ENCODE assay signal across 8 mouse cellular contexts in the genomic region with DNA sequence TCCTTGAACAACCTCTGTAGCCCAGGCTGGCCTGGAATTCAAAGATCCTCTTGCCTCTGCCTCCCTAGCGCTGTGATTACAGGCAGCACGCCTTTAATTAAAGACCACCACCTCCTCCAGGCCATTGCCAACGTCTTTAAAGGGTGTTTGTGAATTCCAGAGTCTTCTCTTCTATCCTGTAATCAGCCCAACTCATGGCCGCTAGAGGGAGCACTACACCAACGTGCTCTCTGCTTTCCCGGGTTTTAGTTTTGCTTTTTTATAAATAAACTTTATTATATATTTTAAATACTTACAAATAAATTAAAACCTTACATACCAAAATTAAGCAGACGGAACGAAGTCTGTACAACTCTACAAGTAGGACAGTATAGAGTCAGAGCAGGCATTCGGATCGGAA. TPM values are rescaled to one million over a fixed set of nuclear protein-coding genes. Genes with fewer than 3 reads are reported as not detected.
DNase-seq lines count a peak whose midpoint lies in the region; ATAC-seq lines count a peak whose summit lies in the region.

No protein-coding gene starts in this region.

- peak overlapping the region; percentile 35; the same call in 1 of the 2 replicates for H3K4me2 ChIP-seq in intestine, embryonic 15.5 days (replicated peaks)
- peak overlapping the region; percentile 25; the same call in 1 of the 2 replicates for H3K4me2 ChIP-seq in midbrain, embryonic 12.5 days (replicated peaks)

- H3K4me3 ChIP-seq in intestine, embryonic 15.5 days (replicated peaks) = no peak overlapping the region
- no peak overlapping the region for H3K4me3 ChIP-seq in limb, embryonic 10.5 days
- H3K4me3 ChIP-seq in midbrain, embryonic 12.5 days = no peak overlapping the region

- H3K36me3 ChIP-seq in intestine, embryonic 15.5 days = no peaks in the 10 kb centered on the region
- H3K36me3 ChIP-seq in limb, embryonic 10.5 days = no peaks in the 10 kb centered on the region
- H3K36me3 ChIP-seq in midbrain, embryonic 12.5 days = no peaks in the 10 kb centered on the region
- no peaks in the 10 kb centered on the region for H3K36me3 ChIP-seq in splenic B cell, adult 2 months (ENCODE audit: control insufficient read depth, insufficient read depth, low read length, poor library complexity, severe bottlenecking)

- ATAC-seq in intestine, embryonic 15.5 days = no peak
- no peak for ATAC-seq in midbrain, embryonic 12.5 days (ENCODE audit: low FRiP score, low read depth)

- peaks cover 35% of the 10 kb centered on the region for H3K4me1 ChIP-seq in intestine, embryonic 15.5 days (replicated peaks)
- H3K4me1 ChIP-seq in limb, embryonic 10.5 days = peaks cover 62% of the 10 kb centered on the region
- peaks cover 25% of the 10 kb centered on the region for H3K4me1 ChIP-seq in midbrain, embryonic 12.5 days

- 14% methylated on average over 10 of the region's 10 CpGs for WGBS in intestine, embryonic 15.5 days
- WGBS in limb, embryonic 10.5 days = 21% methylated on average over 10 of the region's 10 CpGs
- WGBS in midbrain, embryonic 12.5 days = 16% methylated on average over 10 of the region's 10 CpGs

- no peaks in the 10 kb centered on the region for H3K9me3 ChIP-seq in intestine, embryonic 15.5 days
- no peaks in the 10 kb centered on the region for H3K9me3 ChIP-seq in limb, embryonic 10.5 days (replicated peaks)
- no peaks in the 10 kb centered on the region for H3K9me3 ChIP-seq in midbrain, embryonic 12.5 days

- H3K27me3 ChIP-seq in intestine, embryonic 15.5 days (replicated peaks) = no peaks in the 10 kb centered on the region
- H3K27me3 ChIP-seq in limb, embryonic 10.5 days (ENCODE audit: low read depth, poor library complexity, severe bottlenecking) = no peaks in the 10 kb centered on the region
- H3K27me3 ChIP-seq in midbrain, embryonic 12.5 days = no peaks in the 10 kb centered on the region
- no peaks in the 10 kb centered on the region for H3K27me3 ChIP-seq in splenic B cell, adult 2 months (ENCODE audit: control insufficient read depth, insufficient read depth, low read length, poor library complexity, severe bottlenecking)

- H3K27ac ChIP-seq in intestine, embryonic 15.5 days = no peak overlapping the region
- H3K27ac ChIP-seq in limb, embryonic 10.5 days = peak overlapping the region; percentile 56; the same call in 1 of the 2 replicates
- 0 out of 2 replicates have a peak overlapping the region, but pooled peaks have one; percentile 22 for H3K27ac ChIP-seq in midbrain, embryonic 12.5 days (replicated peaks)

- DNase-seq in 3T3-L1 (ENCODE audit: low read depth, low spot score) = peak; percentile 85
- DNase-seq in NIH3T3 (ENCODE audit: low read depth) = peak; percentile 90
- peak; percentile 78 to 89 for DNase-seq in cerebellum, postnatal 25 days
- peak; percentile 83 for DNase-seq in gastrocnemius, postnatal 10 days
- peak; percentile 81 for DNase-seq in limb, embryonic 10.5 days (ENCODE audit: low spot score)
- peak; percentile 80 for DNase-seq in splenic B cell, adult 2 months (ENCODE audit: low read depth, low spot score)

- H3K9ac ChIP-seq in intestine, embryonic 15.5 days = no peak overlapping the region
- H3K9ac ChIP-seq in midbrain, embryonic 12.5 days (replicated peaks) = no peak overlapping the region

RNA-seq across cellular contexts. Expression of gene Btbd2, which starts 2.3 kb away (rescaled TPM):
- total RNA-seq in gastrocnemius, postnatal 10 days (2021) = 10 to 100 TPM; 39.9 to 40.3 TPM
- 54.9 and 62.4 TPM in 2 replicates for polyA plus RNA-seq in intestine, embryonic 15.5 days (2015; fragmentation: Nextera tagmentation; extraction: Ambion mirVana)
- 84.9 and 98.6 TPM in 2 replicates for polyA plus RNA-seq in limb, embryonic 10.5 days (2016; fragmentation: Nextera tagmentation; extraction: Ambion mirVana)
- 82.7 and 95.3 TPM in 2 replicates for polyA plus RNA-seq in midbrain, embryonic 12.5 days (2016; fragmentation: Nextera tagmentation; extraction: Ambion mirVana)

RNA-seq across cellular contexts. Expression of gene Mknk2, which starts 18.7 kb away (rescaled TPM):
- 100 to 1,000 TPM; 142 to 160 TPM for total RNA-seq in gastrocnemius, postnatal 10 days (2021)
- polyA plus RNA-seq in intestine, embryonic 15.5 days (2015; fragmentation: Nextera tagmentation; extraction: Ambion mirVana) = 68.8 and 73.0 TPM in 2 replicates
- 137 and 153 TPM in 2 replicates for polyA plus RNA-seq in limb, embryonic 10.5 days (2016; fragmentation: Nextera tagmentation; extraction: Ambion mirVana)
- 83.6 and 86.5 TPM in 2 replicates for polyA plus RNA-seq in midbrain, embryonic 12.5 days (2016; fragmentation: Nextera tagmentation; extraction: Ambion mirVana)

RNA-seq across cellular contexts. Expression of gene Csnk1g2, which starts 36.6 kb away (rescaled TPM):
- total RNA-seq in gastrocnemius, postnatal 10 days (2021) = 100 to 1,000 TPM; 121 to 141 TPM
- 134 and 152 TPM in 2 replicates for polyA plus RNA-seq in intestine, embryonic 15.5 days (2015; fragmentation: Nextera tagmentation; extraction: Ambion mirVana)
- polyA plus RNA-seq in limb, embryonic 10.5 days (2016; fragmentation: Nextera tagmentation; extraction: Ambion mirVana) = 237 and 255 TPM in 2 replicates
- 180 and 194 TPM in 2 replicates for polyA plus RNA-seq in midbrain, embryonic 12.5 days (2016; fragmentation: Nextera tagmentation; extraction: Ambion mirVana)

RNA-seq across cellular contexts. Expression of gene Mob3a, which starts 42.6 kb away (rescaled TPM):
- total RNA-seq in gastrocnemius, postnatal 10 days (2021) = 10 to 100 TPM in 1 of 2 experiments, 1 to 10 TPM in 1; 8.6 to 13.1 TPM
- polyA plus RNA-seq in intestine, embryonic 15.5 days (2015; fragmentation: Nextera tagmentation; extraction: Ambion mirVana) = 40.4 and 43.0 TPM in 2 replicates
- polyA plus RNA-seq in limb, embryonic 10.5 days (2016; fragmentation: Nextera tagmentation; extraction: Ambion mirVana) = 48.2 and 54.7 TPM in 2 replicates
- 60.4 and 67.0 TPM in 2 replicates for polyA plus RNA-seq in midbrain, embryonic 12.5 days (2016; fragmentation: Nextera tagmentation; extraction: Ambion mirVana)

RNA-seq across cellular contexts. Expression of gene Izumo4, which starts 42.8 kb away (rescaled TPM):
- total RNA-seq in gastrocnemius, postnatal 10 days (2021) = 1 to 10 TPM; 4.3 to 6.1 TPM
- 22.3 and 26.5 TPM in 2 replicates for polyA plus RNA-seq in intestine, embryonic 15.5 days (2015; fragmentation: Nextera tagmentation; extraction: Ambion mirVana)
- 8.6 and 10.8 TPM in 2 replicates for polyA plus RNA-seq in limb, embryonic 10.5 days (2016; fragmentation: Nextera tagmentation; extraction: Ambion mirVana)
- 24.9 and 29.9 TPM in 2 replicates for polyA plus RNA-seq in midbrain, embryonic 12.5 days (2016; fragmentation: Nextera tagmentation; extraction: Ambion mirVana)
